Mouse (Mus musculus) embryonic fibroblast, embryonic 13.5 days (primary cell): ENCODE results near the gene Hspa1l. TPM values are rescaled to one million over a fixed set of nuclear protein-coding genes. Genes with fewer than 3 reads are reported as not detected.
"Not testable (repeated sequence)": the region's sequence is repeated elsewhere in the genome, so short reads cannot be mapped to it uniquely, and the experiment has no call there.

Experiments used
- H3K27ac ChIP-seq: 2 replicates; pipeline ENCODE4 v1.5.1; 2012; ENCODE audit warnings: low read length, control low read depth, inconsistent platforms; ENCODE audit not compliant: insufficient read depth
- H3K4me1 ChIP-seq: 2 replicates; pipeline ENCODE4 v1.6.1; 2011; ENCODE audit warnings: low read length; ENCODE audit not compliant: control insufficient read depth, insufficient read depth
- H3K4me3 ChIP-seq: 2 replicates; pipeline ENCODE4 v1.5.1; 2011; ENCODE audit warnings: mild to moderate bottlenecking, control low read depth, low read length; ENCODE audit not compliant: insufficient read depth
- CTCF ChIP-seq: IDR thresholded peaks from 2 replicates; pipeline ENCODE4 v1.5.1; 2011; ENCODE audit warnings: mild to moderate bottlenecking, control low read depth, low read length, moderate library complexity, borderline replicate concordance; ENCODE audit not compliant: insufficient read depth
- POLR2A ChIP-seq: IDR thresholded peaks from 2 replicates; pipeline ENCODE4 v1.6.1; 2011; ENCODE audit warnings: low read depth, mild to moderate bottlenecking, control low read depth, low read length, moderate library complexity
- polyA plus RNA-seq: library from polyadenylated mRNA; stranded (reverse); fragments of >200 nt; gene quantifications from 2 replicates; pipeline ENCODE4 v1.2.4, GENCODE M21; 2011; ENCODE audit warnings: low read depth; ENCODE audit not compliant: missing spikeins, insufficient read length

Hspa1l gene
- polyA plus RNA-seq, 1 experiment: not detected

DNA sequence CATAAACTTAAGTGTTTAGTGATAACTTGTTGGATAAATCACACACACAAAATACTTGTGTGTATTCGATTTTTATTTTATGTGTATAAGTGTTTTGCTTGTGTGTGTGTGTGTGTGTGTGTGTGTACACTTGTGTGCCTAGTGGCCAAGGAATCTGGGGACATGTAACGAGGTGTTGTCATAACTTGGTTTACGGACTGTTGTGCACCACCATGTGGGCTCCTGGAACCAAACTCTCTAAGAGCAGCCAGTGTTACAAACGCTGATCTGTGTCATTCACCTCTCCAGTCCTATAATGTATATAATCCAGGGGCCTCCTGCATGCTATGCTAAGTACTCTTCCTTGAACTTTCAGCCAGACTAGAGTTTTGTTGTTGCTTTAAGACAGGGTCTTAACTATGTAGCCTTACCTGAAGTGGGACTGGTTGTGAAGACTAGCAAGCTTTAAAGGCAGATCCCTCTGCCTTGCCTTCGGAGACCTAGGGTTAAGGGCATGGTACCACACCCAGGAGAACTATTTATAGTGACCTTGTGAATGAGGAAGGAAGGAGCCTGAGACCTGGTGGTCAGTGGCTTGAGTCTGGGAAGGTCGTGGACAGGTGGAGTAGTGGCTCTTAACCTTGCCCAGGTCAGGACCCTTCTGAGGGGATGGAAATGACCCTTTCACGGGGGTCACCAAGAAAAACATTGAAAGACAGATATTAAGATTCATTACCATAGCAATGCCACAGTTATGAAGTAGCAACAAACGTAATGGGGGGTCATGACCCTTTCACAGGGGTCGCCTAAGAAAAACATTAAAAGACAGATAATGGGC lies 30.7 kb downstream of the Hspa1l start:
- Histone ChIP-seq H3K4me1 (peaks cover 4% of the 10 kb centered on the region; the same call in 1 of the 2 replicates), H3K4me3 (peak overlapping the region; percentile 81), H3K27ac (no peak overlapping the region)
- no peak for TF ChIP-seq CTCF
- no peak for TF ChIP-seq POLR2A

DNA sequence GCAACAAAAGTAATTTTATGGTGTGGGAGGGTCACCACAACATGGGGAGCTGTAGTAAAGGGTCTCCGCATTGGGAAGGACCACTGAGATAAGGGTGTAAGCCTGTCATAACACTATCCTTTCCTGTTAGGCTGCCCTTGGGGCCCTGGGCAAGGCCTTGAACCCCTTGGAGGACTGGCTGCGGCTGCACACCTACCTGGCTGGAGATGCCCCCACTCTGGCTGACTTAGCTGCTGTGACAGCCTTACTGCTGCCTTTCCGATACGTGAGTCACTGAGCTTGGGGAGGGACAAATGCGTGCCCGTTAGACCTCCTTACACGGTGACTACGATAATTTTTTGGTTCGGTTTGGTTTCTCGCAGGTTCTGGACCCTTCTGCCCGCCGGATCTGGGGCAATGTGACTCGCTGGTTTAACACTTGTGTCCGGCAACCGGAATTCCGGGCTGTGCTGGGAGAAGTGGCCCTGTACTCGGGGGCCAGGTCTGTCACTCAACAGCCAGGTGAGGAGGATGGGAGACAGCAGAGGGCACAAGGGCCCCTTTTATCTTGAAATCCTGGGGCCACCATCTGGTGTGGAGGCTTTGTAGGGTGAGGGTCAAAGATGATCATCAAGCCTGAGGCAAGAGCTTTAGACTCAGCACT lies 31.7 kb downstream of the Hspa1l start:
- H3K4me3 ChIP-seq: no peak overlapping the region
- peaks cover 2% of the 10 kb centered on the region; the same call in 1 of the 2 replicates for H3K4me1 ChIP-seq
- no peak for TF ChIP-seq POLR2A
- no peak for TF ChIP-seq CTCF
- H3K27ac ChIP-seq: no peak overlapping the region

DNA sequence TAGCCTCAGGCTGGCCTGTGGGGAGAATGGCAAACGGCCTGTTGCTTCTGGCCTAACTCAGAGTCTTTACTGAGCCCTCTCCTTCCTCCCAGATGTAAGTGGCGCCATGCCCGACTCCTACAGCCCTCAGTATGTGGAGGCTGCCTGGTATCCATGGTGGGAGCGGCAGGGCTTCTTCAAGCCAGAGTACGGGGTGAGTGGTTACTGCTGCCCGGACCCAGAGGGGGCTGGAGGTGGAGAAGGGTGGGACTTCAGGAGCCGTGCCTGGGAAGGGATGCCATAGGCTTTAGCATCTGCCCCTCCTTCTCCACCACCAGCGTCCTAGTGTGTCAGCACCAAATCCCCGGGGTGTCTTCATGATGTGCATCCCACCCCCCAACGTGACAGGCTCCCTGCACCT lies 32.7 kb downstream of the Hspa1l start:
- Histone ChIP-seq H3K4me3 (no peak overlapping the region), H3K27ac (no peak overlapping the region), H3K4me1 (no peaks in the 10 kb centered on the region; the same call in 1 of the 2 replicates)
- TF ChIP-seq CTCF: no peak
- TF ChIP-seq POLR2A: no peak

DNA sequence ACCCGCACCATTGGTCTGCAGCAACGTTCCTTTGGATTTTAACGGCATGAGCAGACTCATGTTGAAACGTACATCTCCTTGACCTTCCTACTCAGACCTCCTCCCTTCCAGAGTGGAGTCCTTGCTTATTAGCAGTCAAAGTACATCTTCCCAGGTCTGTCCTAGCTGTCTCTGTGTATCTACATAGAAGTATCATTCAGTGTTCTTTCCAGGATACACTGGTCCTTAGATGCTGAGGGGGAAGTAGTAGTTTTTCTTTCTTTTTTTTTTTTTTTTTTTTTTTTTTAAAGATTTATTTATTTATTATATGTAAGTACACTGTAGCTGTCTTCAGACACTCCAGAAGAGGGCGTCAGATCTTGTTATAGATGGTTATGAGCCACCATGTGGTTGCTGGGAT lies 33.4 kb downstream of the Hspa1l start:
- not testable (repeated sequence) for H3K4me3 ChIP-seq, H3K27ac ChIP-seq, H3K4me1 ChIP-seq

DNA sequence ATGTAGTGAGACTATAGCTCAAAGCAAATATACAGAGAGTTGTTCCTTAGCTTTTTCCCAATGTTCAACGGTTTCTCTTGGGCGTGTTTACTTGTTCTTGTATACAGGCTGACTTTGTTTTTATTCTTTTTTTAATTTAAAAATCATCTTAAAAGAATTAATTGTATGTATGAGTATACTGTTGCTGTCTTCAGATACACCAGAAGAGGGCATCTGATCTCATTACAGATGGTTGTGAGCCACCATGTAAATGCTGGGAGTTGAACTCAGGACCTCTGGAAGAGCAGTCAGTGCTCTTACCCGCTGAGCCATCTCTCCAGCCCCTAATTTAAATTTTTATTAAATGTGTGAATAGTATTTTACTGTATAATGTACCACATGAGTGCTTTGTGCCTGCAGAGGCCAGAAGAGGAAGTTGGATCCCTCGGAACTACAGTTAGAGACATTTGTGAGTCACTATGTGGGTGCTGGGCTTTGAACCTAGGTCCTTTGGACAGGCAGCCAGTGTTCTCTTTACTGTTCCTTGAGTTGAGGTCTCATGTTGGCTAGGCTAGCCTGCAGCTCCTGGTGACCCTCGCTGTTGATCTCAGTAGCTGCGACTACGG lies 35.0 kb downstream of the Hspa1l start:
- TF ChIP-seq CTCF (no peak), POLR2A (no peak)
- no peak overlapping the region for H3K27ac ChIP-seq
- no peak overlapping the region for H3K4me3 ChIP-seq
- H3K4me1 ChIP-seq: no peaks in the 10 kb centered on the region; the same call in 1 of the 2 replicates

DNA sequence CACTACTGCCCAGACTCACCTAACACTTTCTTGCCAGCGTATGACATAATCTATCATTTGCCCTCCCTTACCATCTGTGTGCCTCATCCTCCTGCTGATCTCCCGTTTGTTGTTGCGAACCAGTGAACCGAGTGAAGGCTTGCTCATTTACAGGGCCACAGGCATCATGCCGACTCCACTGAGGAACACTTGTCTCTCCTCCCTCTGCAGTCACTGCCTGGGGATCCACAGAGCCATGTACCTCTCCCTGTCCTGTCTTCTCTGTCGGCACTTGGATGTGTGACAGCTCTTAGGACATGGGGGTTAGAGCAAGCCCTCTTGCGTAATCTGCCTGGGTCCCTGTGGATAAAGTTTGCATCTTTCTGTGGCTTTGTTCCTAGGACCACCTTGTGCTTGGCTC lies 37.1 kb downstream of the Hspa1l start:
- Histone ChIP-seq H3K4me1 (no peaks in the 10 kb centered on the region), H3K4me3 (no peak overlapping the region), H3K27ac (no peak overlapping the region)
- TF ChIP-seq POLR2A (no peak), CTCF (no peak)

DNA sequence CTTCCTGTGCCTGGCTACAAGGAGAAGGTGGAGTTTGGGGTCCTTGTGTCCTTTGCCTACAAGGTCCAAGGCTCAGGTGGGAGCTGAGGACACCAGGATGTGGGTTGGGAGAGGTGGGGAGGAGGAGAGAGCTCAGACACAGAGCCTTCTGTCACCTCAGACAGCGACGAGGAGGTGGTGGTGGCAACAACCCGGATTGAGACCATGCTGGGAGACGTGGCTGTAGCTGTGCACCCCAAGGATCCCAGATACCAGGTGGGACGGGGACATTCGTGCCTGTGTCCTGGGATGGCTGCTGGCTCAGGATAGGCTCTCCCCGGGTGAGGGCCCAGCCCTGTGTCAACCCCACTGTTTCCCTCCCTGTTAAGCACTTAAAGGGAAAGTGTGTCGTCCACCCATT lies 38.9 kb downstream of the Hspa1l start:
- Histone ChIP-seq H3K4me3 (no peak overlapping the region), H3K27ac (no peak overlapping the region), H3K4me1 (no peaks in the 10 kb centered on the region)
- TF ChIP-seq POLR2A (no peak), CTCF (no peak)

DNA sequence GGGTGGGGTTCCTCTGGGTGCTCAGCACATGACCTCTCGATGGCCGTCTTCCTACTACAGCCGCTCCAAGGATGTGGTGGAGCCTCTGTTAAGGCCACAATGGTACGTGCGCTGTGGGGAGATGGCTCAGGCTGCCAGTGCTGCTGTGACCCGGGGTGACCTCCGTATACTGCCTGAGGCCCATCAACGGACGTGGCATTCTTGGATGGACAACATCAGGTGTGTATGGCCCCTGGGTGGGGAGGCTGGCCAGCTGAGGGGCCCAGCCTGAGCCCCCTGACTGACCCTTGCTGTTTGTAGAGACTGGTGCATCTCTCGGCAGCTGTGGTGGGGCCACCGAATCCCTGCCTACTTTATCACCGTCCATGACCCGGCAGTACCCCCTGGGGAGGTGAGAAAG lies 39.9 kb downstream of the Hspa1l start:
- TF ChIP-seq POLR2A (no peak), CTCF (no peak)
- Histone ChIP-seq H3K4me3 (no peak overlapping the region), H3K4me1 (no peaks in the 10 kb centered on the region), H3K27ac (no peak overlapping the region)

DNA sequence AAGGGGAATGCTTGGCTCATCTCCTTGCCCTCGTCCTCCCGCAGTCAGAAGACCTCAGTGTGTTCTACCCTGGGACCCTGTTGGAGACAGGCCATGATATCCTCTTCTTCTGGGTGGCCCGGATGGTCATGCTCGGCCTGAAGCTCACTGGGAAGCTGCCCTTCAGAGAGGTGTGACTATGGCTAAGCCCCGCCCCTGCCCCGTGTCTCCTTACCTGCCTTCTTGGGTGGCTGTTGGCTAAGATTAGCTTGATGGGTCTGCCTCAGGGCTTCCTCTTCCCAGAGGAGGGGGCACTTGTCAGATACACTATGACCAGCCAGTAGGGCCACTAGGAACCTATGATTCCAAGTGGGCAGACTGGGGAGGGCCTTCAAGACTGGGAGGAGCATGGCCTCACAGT lies 40.7 kb downstream of the Hspa1l start:
- H3K4me1 ChIP-seq: no peaks in the 10 kb centered on the region
- no peak overlapping the region for H3K4me3 ChIP-seq
- no peak for TF ChIP-seq CTCF
- no peak for TF ChIP-seq POLR2A
- H3K27ac ChIP-seq: no peak overlapping the region

DNA sequence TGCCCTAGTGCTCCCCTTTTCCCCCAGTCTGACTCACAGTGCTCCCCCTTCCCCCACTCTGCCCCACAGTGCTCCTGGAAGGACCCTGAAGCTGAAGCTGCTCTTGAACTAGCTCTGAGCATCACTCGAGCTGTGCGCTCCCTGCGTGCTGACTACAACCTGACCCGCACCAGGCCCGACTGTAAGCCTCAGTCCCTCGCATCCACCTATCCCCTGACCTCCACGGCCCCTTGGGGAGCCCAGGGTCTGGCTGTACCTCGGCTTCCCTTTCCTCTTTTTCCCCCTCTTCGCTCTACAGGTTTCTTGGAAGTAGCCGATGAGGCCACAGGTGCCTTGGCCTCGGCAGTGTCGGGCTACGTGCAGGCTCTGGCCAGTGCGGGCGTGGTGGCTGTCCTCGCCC lies 42.8 kb downstream of the Hspa1l start:
- TF ChIP-seq POLR2A (no peak), CTCF (no peak)
- Histone ChIP-seq H3K4me3 (no peak overlapping the region), H3K4me1 (no peaks in the 10 kb centered on the region), H3K27ac (no peak overlapping the region)
